Mouse (Mus musculus): ENCODE data around the gene Gm19684. TPM values are rescaled to one million over a fixed set of nuclear protein-coding genes. Genes with fewer than 3 reads are reported as not detected.
"Not testable (repeated sequence)": the region's sequence is repeated elsewhere in the genome, so short reads cannot be mapped to it uniquely, and the experiment has no call there.

Gm19684 gene
- 0.03 TPM in 1 of 2 replicates, not detected in the other for polyA plus RNA-seq (2012)

- TF ChIP-seq GATA1 (IDR thresholded peaks at IDR 0.05; ENCODE audit: low read length), result not testable (repeated sequence)
Observed at GRCm38 (mm10) chr17:36121352-36122020, at the start of gene Gm19684. TSS of gene Gm19684 (plus strand) at chr17:36121678.

- no peak for TF ChIP-seq GATA1 (IDR thresholded peaks at IDR 0.05; ENCODE audit: low read length)
Observed at GRCm38 (mm10) chr17:36083266-36083869, 38.1 kb upstream of the Gm19684 start.

GRCm38 (mm10) chr17:36083870-36084451, 37.5 kb upstream of the Gm19684 start:
- TF ChIP-seq GATA1 (IDR thresholded peaks at IDR 0.05; ENCODE audit: low read length), result no peak

GRCm38 (mm10) chr17:36093936-36094335, 27.5 kb upstream of the Gm19684 start:
- no peak for TF ChIP-seq GATA1 (IDR thresholded peaks at IDR 0.05; ENCODE audit: low read length)

DNA sequence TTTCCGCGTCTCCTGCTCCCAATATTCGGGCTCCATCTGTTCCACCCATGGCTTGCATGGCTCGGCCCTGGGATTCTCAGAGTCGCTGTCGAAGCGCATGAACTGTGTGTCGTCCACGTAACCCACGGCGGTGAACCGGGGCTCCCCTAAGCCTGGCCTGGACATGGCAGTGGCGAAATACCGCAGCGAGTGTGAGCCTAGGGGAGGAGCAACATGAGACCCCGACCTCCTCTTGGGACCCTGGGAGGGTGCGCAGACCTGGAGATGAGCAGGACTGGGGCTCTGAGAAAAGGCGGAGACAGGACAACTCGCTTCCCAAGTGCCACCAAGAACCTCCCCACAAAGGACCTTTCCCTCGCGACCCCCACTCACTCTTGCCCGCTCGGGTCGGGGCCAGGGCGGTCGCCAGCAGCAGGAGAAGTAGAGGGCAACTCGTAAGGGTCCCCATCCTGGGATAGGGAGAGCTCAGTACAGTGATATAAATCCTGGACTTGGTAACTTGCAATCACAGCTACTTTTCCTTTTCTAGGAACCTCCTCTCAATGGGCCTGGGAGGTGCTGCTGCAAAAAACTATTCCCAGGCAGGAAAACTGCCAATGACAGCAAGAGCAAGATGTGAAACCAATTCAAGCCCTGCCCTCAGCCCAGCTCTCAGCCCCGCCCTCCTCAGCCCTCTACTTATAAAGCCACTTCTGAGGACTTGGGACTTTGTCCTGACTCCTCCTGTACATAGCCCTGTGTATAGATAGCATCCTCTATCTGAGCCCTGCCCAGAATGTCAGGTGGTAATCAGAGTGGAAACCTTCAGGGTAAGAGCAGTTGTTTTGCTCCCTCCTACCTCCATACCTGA, 7.7 kb downstream of the Gm19684 start, which contains the start of gene Gm7030:
Gene Gm7030 (minus strand): TSS at position 458 of the 850 bp plus-strand sequence.
- not testable (repeated sequence) for TF ChIP-seq GATA1 (IDR thresholded peaks at IDR 0.05; ENCODE audit: low read length)

DNA sequence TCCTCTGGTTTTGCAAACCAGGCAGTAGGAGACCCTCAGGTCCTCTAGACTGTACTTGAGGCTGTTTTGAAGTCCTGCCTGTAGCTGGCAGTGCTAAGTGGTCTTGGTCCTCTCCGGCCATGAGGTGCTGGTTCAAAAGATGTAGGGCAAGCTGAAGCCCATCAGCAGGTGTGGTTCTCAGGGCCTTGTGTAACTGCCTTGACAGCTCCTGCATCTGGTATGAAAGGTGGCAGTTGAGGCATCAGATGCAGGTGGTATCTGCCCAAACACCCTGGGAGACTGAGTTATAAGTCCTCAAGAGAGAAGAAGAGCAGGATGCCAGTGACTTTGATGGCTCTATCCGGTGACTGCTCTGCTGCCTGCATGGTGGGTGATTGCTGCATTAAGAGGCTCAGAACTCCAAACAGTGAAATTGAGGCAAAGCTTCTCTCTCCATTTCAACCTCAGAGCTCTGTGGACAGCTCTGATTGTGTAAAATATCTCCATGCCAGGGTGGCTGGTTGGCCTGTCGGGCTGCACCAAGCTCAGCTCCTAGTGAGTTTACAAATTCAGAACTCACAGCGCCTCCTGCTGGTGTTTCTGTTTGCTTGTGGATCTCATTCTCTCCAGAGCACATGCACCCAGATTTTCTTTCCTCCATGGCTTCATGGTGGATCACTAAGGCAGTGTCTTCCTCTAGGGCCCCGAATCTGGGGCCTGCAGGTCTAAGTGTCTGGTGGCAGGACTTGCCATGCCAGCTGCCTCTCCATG, 10.2 kb downstream of the Gm19684 start:
- TF ChIP-seq GATA1 (IDR thresholded peaks at IDR 0.05; ENCODE audit: low read length), result no peak

DNA sequence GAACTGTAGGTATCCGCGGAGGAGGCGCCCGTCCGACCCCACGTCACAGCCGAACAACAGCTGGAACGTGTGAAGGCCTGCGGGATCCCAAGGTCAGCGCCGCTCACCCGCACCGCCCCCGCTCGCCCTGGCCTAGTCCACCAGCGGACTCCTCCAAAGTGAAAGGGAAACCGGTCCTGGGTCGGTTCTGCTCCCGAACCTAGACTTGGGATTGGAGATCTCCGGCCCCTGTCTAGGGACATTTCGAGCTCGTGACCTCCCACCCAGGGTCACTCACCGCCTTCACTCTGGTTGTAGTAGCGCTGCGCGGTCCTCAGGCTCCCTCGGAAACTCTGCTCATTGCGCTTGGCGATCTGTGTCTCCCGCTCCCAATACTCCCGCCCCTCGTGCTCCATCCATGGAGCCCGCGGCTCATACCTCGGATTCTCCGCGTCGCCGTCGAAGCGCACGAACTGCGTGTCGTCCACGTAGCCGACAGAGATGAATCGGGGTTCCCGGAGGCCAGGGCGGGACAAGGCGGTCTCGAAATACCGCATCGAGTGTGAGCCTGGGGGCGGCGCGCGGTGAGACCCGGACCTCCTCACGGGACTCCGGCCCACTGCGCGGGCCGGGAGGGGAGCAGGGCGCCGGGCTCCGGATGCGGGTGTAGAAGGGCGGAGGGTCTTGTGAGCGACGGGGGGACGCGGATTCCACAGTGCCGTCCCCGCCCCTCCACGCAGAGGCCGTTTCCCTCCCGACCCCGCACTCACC, 23.8 kb downstream of the Gm19684 start:
- TF ChIP-seq GATA1 (IDR thresholded peaks at IDR 0.05; ENCODE audit: low read length), result no peak

DNA sequence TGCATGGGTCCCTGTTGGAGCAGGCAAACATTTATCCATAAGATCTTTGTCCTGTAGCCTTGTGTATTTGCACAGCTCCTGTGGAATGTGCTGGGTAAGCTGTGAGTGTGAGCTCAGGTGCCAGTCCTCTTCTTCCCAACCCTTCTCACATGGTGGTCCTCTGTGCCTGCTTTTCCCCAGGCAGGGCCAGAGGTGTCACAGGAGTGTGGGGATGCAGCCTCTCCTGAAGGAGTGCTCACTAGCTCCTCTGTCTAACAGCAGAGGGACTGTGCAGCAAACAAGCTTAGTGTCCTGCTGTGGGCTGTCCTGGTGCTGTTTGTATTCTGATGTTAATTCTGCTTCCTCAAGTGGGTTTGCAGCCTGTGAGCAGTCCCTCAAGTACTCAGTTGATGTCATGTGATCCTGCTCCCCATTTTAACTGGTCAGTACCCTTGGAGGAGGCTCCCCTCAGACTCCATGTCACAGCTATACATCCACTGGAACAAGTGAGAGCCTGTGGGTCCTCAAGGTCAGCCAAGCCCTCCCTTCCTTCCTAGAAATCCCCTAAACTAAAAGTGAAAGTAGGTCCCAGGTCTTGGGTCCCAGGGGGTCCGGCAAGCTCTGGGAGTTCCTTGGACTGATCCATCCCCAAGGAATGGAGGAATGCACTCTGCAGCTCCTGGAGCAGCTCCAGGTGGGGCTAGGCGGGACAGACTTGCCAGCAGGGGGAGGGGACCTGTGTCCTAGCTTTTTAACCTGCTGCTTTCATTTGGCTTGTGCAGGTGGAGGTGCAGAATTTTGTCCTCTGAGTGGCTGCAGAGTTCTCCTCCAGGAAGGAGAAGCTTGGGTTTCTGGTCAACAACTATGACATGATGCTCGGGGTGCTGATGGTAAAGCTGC, 33.0 kb downstream of the Gm19684 start:
- TF ChIP-seq GATA1 (IDR thresholded peaks at IDR 0.05; ENCODE audit: low read length), result no peak

GRCm38 (mm10) chr17:36161129-36162051, 39.9 kb downstream of the Gm19684 start:
- no peak for TF ChIP-seq GATA1 (IDR thresholded peaks at IDR 0.05; ENCODE audit: low read length)

- TF ChIP-seq GATA1 (IDR thresholded peaks at IDR 0.05; ENCODE audit: low read length), result no peak
Observed at GRCm38 (mm10) chr17:36167306-36168038, 46.0 kb downstream of the Gm19684 start.

DNA sequence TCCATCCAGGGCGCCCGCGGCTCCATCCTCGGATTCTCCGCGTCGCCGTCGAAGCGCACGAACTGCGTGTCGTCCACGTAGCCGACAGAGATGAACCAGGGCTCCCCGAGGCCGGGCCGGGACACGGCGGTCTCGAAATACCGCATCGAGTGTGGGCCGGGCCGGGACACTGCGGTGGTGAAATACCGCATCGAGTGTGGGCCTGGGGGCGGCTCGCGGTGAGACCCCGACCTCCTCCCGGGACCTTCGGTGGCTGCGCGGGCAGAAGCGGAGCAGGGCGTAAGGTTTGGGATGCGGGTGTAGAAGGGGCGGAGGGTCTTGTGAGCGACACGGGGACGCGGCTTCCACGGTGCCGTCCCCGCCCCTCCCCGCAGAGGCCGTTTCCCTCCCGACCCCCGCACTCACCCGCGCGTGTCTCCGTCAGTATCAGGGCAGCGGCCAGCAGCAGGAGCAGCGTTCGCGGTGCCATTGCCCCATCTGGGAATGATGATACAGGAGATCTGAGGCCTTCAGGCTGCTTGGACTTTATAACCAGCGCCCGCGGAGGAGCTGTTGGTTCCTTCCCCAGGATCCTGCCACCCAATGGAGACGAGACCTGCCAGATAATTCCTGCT, 46.7 kb downstream of the Gm19684 start, which contains the start of gene Gm8909:
Gene Gm8909 (minus strand): TSS at position 499 of the 614 bp plus-strand sequence.
- TF ChIP-seq GATA1 (IDR thresholded peaks at IDR 0.05; ENCODE audit: low read length), result no peak

Data from G1E-ER4 (cell line).